Mouse (Mus musculus): ENCODE results near the gene Vwa7.

- TF ChIP-seq EP300 (IDR thresholded peaks at IDR 0.05; ENCODE audit: insufficient read depth, low read depth, low read length) (no peak), CTCF (IDR thresholded peaks at IDR 0.05) (no peak)
Observed at GRCm38 (mm10) chr17:35039121-35039873, 22.9 kb downstream of the Vwa7 start.

Measured in heart, adult 2 months (tissue).